Mouse (Mus musculus) left cerebral cortex, postnatal 25 days (tissue): ENCODE results near the gene N4bp2l1. TPM values are rescaled to one million over a fixed set of nuclear protein-coding genes. Genes with fewer than 3 reads are reported as not detected.

Source experiments
- DNase-seq, 2 experiments: peaks; one replicate each; pipeline ENCODE4 v3.0.0; 2022; ENCODE audit warnings: low spot score in 2 of 2, mixed read lengths in 1 of 2
- intact Hi-C: fragments of 180-260 bp; cut with DNase I; formaldehyde crosslinking; loops from one replicate; pipeline ENCODE4 v1.15.1; 2025
- total RNA-seq, 2 experiments: library from RNA; stranded (reverse); gene quantifications; 2 replicates each; pipeline ENCODE4 v1.2.3; 2021

N4bp2l1 gene
- total RNA-seq, 2 experiments from 2014 or later = 50.4 to 55.4 TPM

DNA sequence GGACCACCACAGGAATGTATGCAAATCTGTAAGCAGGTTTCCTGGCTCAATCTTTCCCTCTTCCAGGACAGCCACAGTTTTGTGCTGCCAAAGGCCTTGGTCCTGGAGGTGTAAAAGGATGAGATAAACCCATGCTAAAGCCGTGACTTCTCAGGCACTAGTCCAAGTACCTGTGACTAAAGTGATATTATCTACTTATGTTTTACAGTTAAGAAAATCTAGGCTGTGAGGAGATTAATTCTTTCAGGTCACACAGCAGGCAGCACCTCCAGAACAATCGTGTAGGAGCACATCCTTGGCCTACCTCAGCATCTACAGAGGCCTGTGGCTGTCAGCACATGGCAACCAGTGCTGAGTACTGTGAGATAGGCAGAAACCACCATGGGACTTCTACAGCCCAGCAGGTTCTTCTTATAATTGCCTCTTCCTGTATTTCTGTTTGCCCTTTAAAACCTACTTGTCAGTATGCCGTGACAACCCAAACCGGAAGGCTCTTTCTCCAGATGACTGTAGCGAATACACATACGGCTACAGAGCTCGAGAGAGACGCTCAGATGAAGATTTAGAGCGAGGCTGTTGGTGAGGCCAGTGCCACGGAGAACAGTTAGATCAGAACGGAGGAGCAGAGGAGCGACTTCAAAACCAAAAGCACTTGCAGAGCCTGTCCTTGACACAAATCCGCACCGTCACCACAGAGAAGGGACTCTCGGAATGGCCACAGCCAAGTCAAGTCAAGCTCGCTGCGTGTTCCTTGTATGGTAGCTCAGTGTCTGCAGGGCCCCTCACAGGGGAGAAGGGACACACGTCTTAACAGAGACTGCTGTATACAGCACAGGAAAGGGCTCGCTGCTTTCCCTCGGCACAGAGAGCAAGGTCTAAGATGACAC lies 3.8 kb upstream of the N4bp2l1 start:
- no peak for DNase-seq
- intact Hi-C loops = no loop called here

DNA sequence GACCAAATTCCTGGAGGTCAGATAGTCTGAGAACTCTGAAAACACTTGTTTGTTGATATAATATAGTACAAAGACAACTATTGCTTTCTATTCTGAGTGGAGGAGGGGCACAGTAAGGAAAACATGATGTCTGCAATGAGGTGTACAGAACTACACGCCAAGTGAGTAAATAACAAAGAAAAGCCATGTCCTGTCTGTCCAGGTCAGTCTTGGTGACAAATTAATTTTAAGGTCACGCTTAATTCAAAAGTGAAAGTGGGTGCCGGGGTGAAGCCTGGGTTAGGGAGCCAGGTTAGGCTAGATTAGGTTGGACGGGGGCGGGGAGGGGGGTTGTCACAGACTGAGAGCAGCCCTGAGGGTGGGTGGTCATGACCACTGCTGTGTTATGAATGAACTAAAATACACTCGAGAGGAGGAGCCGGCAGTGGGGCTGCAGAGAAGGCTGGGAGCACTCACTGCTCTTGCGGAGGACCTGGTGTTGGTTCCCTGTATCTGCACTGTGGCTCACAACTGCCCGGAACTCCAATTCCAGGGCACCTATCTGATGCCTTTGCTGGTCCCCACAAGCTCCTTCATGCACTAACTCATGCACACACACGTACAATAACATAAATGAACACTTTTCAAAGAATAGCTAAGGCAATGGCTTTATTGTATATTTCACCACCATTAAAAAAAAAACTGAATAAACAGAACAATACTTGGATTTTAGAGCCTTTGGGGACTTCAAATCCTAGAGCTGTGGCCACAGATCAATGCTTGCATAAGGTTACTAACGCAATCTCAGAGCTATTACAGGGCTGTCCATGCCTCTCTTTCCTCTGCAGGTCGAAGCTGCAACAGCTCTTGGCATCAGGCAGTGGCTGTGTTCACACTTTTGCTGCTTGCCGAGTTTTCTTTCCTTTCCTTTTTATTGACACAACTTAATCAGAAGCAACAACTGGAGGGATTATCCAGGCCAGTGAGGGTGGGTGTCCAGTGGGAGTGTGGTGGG lies 2.6 kb upstream of the N4bp2l1 start:
- DNase-seq = no peak
- intact Hi-C loops = no loop called here

GRCm38 (mm10) chr5:150598202-150599119 lies 1.5 kb upstream of the N4bp2l1 start:
- DNase-seq = no peak
- intact Hi-C loops = no loop called here

DNA sequence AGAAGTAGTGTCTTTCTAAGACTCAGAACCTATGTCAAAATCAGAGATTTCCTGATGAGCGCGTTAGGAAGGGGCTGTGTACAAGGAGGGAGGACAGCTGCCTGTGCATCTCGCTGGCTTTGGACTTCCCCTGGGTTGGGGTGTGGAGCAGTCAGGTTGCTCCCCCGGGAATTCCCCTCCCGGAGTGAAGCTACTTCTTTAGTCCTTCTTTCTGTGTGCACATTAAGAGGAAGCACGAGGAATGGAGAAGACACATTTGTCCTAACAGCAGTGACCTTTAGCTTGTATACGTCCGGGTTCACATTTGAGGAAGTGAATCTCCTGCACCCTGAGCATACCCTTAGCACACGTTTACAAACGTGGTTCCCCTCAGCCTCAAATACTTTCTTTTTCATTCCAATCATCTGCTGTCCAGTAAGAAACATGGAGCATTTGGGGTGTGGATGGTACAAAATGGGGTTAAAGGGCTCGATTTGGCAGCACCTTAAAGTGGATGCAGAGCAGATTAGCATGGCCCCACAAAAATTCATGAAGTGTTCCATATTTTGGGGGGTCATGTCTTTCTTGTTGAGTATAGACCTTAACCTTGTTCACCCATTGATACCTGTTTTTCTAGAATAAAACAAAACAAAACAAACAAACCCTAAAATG lies 1.5 kb downstream of the N4bp2l1 start:
- no peak for DNase-seq
- intact Hi-C loops = no loop called here

- intact Hi-C loops = no loop called here
- DNase-seq = no peak
Measured at GRCm38 (mm10) chr5:150594649-150595339, 2.2 kb downstream of the N4bp2l1 start.

DNA sequence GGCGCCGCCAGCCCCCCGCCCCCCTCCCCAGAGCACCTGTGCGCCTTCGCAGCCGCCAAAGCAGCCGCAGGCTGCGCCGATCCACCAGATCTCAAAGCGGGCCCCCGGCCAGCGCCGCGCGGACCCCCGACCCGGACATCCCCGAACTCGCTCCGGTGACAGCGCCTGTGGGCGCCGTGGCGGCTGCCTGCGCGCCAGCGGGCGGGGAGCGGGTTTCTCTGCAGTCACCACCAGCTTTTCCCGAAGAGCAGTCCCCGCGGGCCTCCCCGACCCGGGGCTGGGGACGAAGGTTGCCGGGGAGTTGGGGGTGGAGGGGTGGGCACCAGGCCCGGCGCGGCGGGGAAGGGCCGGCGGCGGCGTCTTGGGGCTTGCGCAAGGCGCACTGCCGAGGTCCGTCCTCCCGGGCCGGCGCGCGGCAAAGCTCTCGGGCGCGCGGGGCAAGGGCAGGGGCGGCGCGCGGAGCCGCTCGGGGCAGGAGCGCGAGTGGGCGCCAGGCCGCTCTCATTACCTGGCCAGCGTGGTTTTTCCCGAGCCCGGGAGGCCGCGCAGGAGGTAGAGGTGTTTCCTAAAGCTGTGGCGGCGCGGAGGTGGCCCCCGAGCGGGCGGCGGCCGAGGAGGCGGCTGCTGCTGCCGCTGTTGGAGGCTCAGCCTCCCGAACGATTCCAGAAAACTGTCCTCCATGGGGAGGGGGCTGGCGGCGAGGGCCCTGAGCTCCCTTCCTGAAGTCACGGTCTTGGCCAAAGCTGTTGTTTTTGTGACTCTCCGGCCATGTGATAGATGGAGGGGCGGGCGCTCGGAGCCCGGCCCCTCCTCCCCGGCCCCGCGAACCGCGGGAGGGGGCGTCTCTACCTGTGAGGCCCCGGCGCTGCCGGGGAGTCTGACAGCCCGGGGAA lies 3.0 kb downstream of the N4bp2l1 start:
- peak; percentile 68 to 72 for DNase-seq
- intact Hi-C loops = no loop called here

DNA sequence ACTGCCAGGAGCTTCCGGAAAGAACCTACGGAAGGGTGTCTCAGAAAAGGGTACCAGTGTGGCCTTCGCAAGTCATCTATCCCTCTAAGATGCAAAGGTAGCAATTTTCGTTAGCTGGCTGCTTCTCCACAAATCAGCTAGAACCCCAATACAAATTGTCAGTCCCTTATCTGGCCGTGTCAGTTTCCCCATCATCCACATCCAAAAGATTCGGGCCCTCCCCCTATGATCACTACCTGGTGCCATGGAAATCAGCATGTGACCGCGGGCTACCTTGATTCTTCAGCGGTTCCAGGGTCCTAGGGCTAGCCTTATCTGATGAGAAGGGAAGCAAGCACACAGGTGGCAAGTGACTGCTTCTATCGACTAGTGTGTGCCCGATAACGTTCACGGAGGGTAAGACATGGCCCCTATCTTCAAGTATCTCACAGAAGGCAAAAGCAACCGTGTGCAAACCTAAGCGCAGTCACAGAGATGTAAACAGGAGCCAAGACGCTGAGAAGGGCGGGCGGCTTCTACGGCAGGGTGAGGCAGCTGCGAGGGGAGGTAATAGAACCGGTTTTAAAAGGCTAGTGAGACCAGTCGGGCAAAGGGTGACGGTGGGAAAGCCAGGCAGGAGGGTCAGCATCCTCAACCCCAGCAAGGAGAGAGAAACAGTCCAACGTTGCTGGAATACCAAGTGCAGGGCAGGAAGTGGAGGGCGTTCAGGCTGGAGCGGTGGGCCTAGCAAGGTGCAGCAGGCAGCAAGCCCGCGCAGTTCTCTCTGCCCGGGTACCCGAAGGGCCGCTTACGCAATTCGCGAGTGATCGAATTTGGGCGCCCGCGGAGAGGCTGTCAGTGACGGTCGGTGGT lies 3.9 kb downstream of the N4bp2l1 start:
- DNase-seq = peak; percentile 58 to 61
- intact Hi-C loops = no loop called here

DNA sequence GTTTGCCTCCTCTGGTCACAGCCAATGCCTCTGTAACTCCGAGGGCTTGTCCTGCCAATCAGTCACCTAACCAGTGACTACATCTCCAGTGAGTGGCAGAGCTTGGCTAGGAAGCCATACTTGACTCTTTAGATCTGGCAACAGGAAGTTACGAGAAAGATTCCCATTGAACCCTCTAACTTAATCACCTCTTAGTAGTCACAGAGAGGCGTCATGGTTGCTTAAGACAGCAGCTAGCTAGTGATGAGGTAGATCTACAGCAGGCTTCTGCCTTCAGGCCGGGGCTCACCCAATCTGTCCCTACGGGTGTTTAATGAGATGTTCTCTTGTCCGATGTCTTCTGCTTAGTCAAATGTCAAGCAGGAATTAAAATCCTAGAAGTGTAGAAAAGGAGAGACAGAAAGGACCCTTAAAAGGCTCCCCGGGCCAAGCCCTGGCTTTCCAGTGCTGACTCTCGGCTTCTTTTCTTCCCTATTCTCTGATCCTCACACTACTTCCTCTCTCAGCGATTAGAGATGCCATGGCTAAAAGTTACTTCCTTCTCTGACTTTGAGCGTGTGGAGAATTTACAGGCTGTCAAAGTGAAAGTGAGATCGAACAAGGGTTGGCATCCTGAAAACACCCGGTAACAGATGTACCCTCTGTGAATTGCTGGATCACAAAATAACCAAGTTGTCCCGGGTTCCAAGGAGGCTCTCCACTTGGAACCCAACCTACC lies 4.6 kb downstream of the N4bp2l1 start:
- DNase-seq = no peak
- intact Hi-C loops = no loop called here

DNA sequence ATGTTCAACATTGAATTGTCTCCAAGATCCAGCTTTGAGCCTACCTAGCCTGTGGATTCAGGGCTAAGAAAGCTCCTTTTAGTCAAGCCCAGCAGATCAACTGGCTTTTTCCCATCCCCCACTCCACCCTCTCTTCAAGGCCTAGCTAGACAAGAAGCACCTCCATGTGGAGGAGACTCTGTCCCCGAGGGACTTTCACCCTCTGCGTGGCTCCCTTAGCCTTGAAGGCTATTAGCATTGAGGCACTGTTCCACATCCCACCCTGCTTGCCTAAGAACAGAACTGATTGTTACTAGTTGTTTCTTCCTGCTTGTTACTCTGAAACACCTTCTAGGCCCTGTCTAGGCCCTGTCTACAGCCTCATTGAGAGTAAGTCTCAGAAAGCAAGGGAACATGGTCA lies 7.0 kb downstream of the N4bp2l1 start:
- DNase-seq = no peak
- intact Hi-C loops = no loop called here

- DNase-seq = no peak
Measured at GRCm38 (mm10) chr5:150584337-150584729, 12.7 kb downstream of the N4bp2l1 start.

DNA sequence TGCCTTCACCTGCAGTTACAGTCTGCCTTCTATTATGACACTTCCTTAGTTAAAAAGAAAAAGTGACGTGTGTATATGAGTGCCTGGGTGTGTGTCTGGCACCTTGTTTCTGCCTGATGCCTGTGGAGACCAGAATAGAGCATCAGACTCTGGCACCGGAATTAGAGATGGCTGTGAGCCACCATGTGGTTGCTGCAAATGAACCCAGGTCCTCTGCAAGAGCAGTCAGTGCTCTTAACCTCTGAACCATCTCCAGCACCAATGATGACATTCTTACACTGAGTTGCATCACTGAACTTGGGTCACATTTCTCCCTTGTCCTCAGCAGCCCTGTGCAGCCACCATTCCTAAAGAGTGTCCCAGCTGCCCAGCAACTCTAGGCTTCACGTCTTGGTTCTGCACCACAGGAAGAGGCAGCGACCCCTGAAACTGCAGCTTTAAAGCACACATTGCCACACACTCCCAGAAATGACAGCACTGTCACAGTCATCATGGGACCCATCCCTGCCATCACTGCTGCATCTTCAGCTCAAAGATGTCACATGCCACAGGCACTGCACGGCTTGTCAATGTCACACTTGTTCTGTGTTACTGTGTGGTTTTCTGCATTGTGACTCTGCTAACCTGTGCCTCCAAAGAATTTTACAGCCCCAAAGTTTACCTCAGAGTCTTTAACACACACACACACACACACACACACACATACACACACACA lies 13.2 kb downstream of the N4bp2l1 start:
- intact Hi-C loops = no loop called here
- peak in 1 of 2 experiments; percentile 48 for DNase-seq

More at GRCm38 (mm10) chr5:150584337-150584729, 12.7 kb downstream of the N4bp2l1 start:
- intact Hi-C loops = no loop called here

GRCm38 (mm10) chr5:150583181-150583580 lies 13.8 kb downstream of the N4bp2l1 start:
- intact Hi-C loops = no loop called here
- DNase-seq = no peak

DNA sequence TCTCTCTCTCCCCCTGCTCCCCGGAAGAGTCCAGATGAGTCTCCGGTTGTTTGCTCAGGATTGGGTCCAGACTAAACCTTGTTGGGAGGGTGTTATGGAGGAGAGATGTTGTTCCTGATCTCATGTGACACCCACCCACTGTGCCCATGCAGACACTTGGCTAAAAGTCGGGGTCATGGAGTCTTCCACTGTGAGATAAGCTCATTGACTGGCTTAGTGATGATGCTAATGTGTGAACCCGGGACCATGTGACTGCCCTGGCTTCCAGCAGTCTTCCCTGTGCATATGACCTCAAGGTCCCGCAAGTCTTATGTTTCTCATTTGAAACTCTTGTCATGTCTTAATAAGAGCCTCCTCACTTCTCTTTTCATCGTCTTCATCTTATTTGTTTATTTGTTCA lies 15.8 kb downstream of the N4bp2l1 start:
- intact Hi-C loops = no loop called here
- no peak for DNase-seq

DNA sequence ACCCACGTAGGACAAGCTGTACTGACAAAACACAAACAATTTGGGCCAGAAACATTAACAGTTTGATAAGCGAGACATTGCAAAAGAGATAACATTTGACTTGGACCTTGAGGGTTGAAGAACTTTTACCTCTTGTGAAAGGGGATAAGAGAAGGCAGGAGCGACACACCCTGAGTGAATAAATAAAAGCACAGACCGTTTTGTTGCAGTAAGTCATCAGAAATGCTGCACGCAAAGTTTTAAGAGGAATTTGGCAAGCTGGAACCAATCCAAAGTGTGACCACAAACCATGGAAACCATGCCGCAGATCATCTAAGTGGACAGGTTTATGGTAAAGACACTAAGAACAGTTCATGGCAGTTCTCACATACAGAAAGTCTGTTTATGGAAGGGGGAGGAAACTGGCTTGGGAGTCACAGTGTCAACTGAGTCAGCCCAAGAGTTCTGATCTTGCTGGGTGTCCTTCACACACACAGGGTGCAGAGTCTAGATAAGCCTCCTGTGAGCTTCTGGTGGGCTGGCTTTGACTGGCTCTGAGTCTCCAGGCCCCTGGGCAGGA lies 18.3 kb downstream of the N4bp2l1 start:
- DNase-seq = no peak
- intact Hi-C loops = no loop called here

GRCm38 (mm10) chr5:150576832-150577231 lies 20.2 kb downstream of the N4bp2l1 start:
- intact Hi-C loops = no loop called here
- DNase-seq = no peak
